25 mouse cellular contexts compared by ENCODE assay signal in the genomic region with DNA sequence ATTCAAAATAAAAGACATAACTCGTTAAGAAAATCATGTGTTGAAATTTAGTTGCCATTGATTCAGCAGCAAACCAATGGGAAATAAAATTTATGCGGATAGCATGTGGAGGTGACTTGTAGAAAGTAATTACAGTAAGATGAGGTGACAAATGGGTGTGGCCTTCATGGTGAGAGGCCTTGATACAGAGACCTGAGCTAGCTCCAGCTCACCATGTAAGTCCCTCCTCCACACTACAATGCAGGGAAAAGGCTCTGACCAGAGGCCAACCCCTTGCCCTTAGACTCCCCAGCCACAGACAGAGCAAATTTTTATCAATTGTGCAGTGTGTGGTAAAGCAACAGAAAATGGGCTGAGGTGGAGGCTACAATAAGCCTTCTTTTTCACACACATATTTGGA. TPM values are rescaled to one million over a fixed set of nuclear protein-coding genes. Genes with fewer than 3 reads are reported as not detected.
A peak's percentile ranks its signal among the peaks of the same experiment; 100 is the strongest.
DNase-seq lines count a peak whose midpoint lies in the region; ATAC-seq and TF ChIP-seq lines count a peak whose summit lies in the region.
"Had no signal": no experiment of that assay in that cellular context is flagged by ENCODE, and none has a peak within 500 bp of the region (broad histone marks: within the 10 kb centered on the region; RNA-seq: fewer than 3 reads in every experiment).

No protein-coding gene starts in this region.

- H3K27me3 ChIP-seq in liver, postnatal 0 days (ENCODE audit: insufficient read depth, low read length): no peaks in the 10 kb centered on the region
- no peaks in the 10 kb centered on the region for H3K27me3 ChIP-seq in liver, embryonic 11.5 days (replicated peaks; ENCODE audit: control insufficient read depth, insufficient read depth, low read length)
- no peaks in the 10 kb centered on the region; the same call in 1 of the 2 replicates for H3K27me3 ChIP-seq in liver, embryonic 14.5 days (ENCODE audit: control insufficient read depth, insufficient read depth, low read length)
- no peaks in the 10 kb centered on the region for H3K27me3 ChIP-seq in midbrain, embryonic 15.5 days (replicated peaks)
- H3K27me3 ChIP-seq: embryonic facial prominence, embryonic 13.5 days; forebrain, embryonic 15.5 days; hindbrain, embryonic 12.5 days; hindbrain, embryonic 15.5 days had no signal

- no peak for TF ChIP-seq EP300 in liver, postnatal 0 days (IDR thresholded peaks at IDR 0.05; ENCODE audit: low read depth)
- TF ChIP-seq EP300 in liver, embryonic 14.5 days (IDR thresholded peaks at IDR 0.05; ENCODE audit: low read depth): no peak

- H3K4me2 ChIP-seq in liver, postnatal 0 days (ENCODE audit: low read depth, low read length): no peak overlapping the region
- H3K4me2 ChIP-seq in liver, embryonic 11.5 days: no peak overlapping the region
- peak overlapping the region; percentile 29 for H3K4me2 ChIP-seq in liver, embryonic 14.5 days (ENCODE audit: low read depth)
- H3K4me2 ChIP-seq in midbrain, embryonic 15.5 days: no peak overlapping the region
- H3K4me2 ChIP-seq: embryonic facial prominence, embryonic 13.5 days; forebrain, embryonic 12.5 days; forebrain, embryonic 15.5 days; heart, embryonic 11.5 days; hindbrain, embryonic 12.5 days; hindbrain, embryonic 15.5 days had no signal

- 0 out of 2 replicates have a peak, but pooled peaks cover 2% of the 10 kb centered on the region for H3K4me1 ChIP-seq in liver, postnatal 0 days (ENCODE audit: insufficient read depth)
- H3K4me1 ChIP-seq in liver, embryonic 11.5 days (replicated peaks; ENCODE audit: control insufficient read depth, insufficient read depth, low read length): peaks cover 12% of the 10 kb centered on the region
- peaks cover 36 to 43% of the 10 kb centered on the region in 2 experiments for H3K4me1 ChIP-seq in liver, embryonic 14.5 days (replicated peaks; ENCODE audit: control insufficient read depth in 2 of 2, insufficient read depth in 2 of 2, low read length in 1 of 2)
- H3K4me1 ChIP-seq in midbrain, embryonic 15.5 days: peaks cover 11% of the 10 kb centered on the region
- H3K4me1 ChIP-seq: embryonic facial prominence, embryonic 13.5 days; forebrain, embryonic 12.5 days; hindbrain, embryonic 12.5 days; hindbrain, embryonic 15.5 days had no signal

- H3K27ac ChIP-seq in liver, postnatal 0 days (ENCODE audit: low read depth): no peak overlapping the region
- H3K27ac ChIP-seq in liver, embryonic 11.5 days (ENCODE audit: low read depth, low read length): no peak overlapping the region
- peak overlapping the region; percentile 13; the same call in 1 of the 2 replicates for H3K27ac ChIP-seq in liver, embryonic 14.5 days
- H3K27ac ChIP-seq in midbrain, embryonic 15.5 days: no peak overlapping the region
- H3K27ac ChIP-seq: embryonic facial prominence, embryonic 10.5 days; embryonic facial prominence, embryonic 13.5 days; forebrain, embryonic 12.5 days; forebrain, embryonic 15.5 days; heart, adult 2 months; hindbrain, embryonic 12.5 days; hindbrain, embryonic 15.5 days had no signal

- H3K36me3 ChIP-seq in liver, postnatal 0 days (replicated peaks; ENCODE audit: insufficient read depth, low read length): no peaks in the 10 kb centered on the region
- H3K36me3 ChIP-seq in liver, embryonic 11.5 days (ENCODE audit: control insufficient read depth, insufficient read depth, low read length): no peaks in the 10 kb centered on the region
- no peaks in the 10 kb centered on the region for H3K36me3 ChIP-seq in liver, embryonic 14.5 days (replicated peaks; ENCODE audit: control insufficient read depth, insufficient read depth, low read depth)
- no peaks in the 10 kb centered on the region for H3K36me3 ChIP-seq in midbrain, embryonic 15.5 days (replicated peaks)
- H3K36me3 ChIP-seq: embryonic facial prominence, embryonic 10.5 days; embryonic facial prominence, embryonic 13.5 days; forebrain, embryonic 12.5 days; forebrain, embryonic 15.5 days; hindbrain, embryonic 12.5 days; hindbrain, embryonic 15.5 days had no signal

- 80% methylated on average over 2 of the region's 2 CpGs for WGBS in liver, postnatal 0 days (ENCODE audit: insufficient replicate concordance)
- WGBS in liver, embryonic 11.5 days: 87% methylated on average over 2 of the region's 2 CpGs
- WGBS in liver, embryonic 14.5 days (ENCODE audit: insufficient replicate concordance): 62% methylated on average over 2 of the region's 2 CpGs
- 94% methylated on average over 2 of the region's 2 CpGs for WGBS in midbrain, embryonic 15.5 days

- H3K9me3 ChIP-seq in liver, postnatal 0 days (ENCODE audit: low read length): no peaks in the 10 kb centered on the region
- H3K9me3 ChIP-seq in liver, embryonic 11.5 days (ENCODE audit: control insufficient read depth, low read length): no peaks in the 10 kb centered on the region
- H3K9me3 ChIP-seq in liver, embryonic 14.5 days (ENCODE audit: control insufficient read depth, low read length): no peaks in the 10 kb centered on the region
- H3K9me3 ChIP-seq in midbrain, embryonic 15.5 days: no peaks in the 10 kb centered on the region
- H3K9me3 ChIP-seq: embryonic facial prominence, embryonic 10.5 days; embryonic facial prominence, embryonic 13.5 days; forebrain, embryonic 12.5 days; forebrain, embryonic 15.5 days; hindbrain, embryonic 12.5 days; hindbrain, embryonic 15.5 days had no signal

- TF ChIP-seq CTCF in liver, postnatal 0 days (IDR thresholded peaks at IDR 0.05; ENCODE audit: low read depth): no peak
- TF ChIP-seq CTCF in liver, embryonic 14.5 days (IDR thresholded peaks at IDR 0.05; ENCODE audit: low read depth): no peak

- DNase-seq in liver: peak; percentile 45
- no peak for DNase-seq in liver, postnatal 0 days
- no peak for DNase-seq in liver, embryonic 11.5 days (ENCODE audit: low spot score)
- peak in 2 of 3 experiments; percentile 18 to 23 for DNase-seq in liver, embryonic 14.5 days (ENCODE audit: low read depth in 3 of 3, low spot score in 3 of 3)
- DNase-seq in adrenal gland, postnatal 25 days: no peak
- no peak for DNase-seq in right cerebral cortex, postnatal 4 days
- DNase-seq: adrenal gland, adult 8-10 months; adrenal gland, postnatal 36 days; cerebellum, adult 11-12 months; cerebellum, adult 8-10 months; cerebellum, postnatal 10 days; cerebellum, postnatal 36 days; embryo, embryonic 11 days; gastrocnemius, postnatal 36 days; heart, adult 2 months had no signal

- H3K9ac ChIP-seq in liver, postnatal 0 days (replicated peaks): no peak overlapping the region
- H3K9ac ChIP-seq in liver, embryonic 11.5 days (ENCODE audit: low read depth, low read length): no peak overlapping the region
- 0 out of 2 replicates have a peak overlapping the region, but pooled peaks have one; percentile 27 for H3K9ac ChIP-seq in liver, embryonic 14.5 days (replicated peaks)
- H3K9ac ChIP-seq in midbrain, embryonic 15.5 days: no peak overlapping the region
- H3K9ac ChIP-seq: embryonic facial prominence, embryonic 13.5 days; forebrain, embryonic 12.5 days; forebrain, embryonic 15.5 days; hindbrain, embryonic 12.5 days; hindbrain, embryonic 15.5 days had no signal

- no peak overlapping the region for H3K4me3 ChIP-seq in liver, postnatal 0 days (ENCODE audit: low read depth, low read length)
- no peak overlapping the region for H3K4me3 ChIP-seq in liver, embryonic 11.5 days (ENCODE audit: low read depth, low read length)
- H3K4me3 ChIP-seq in liver, embryonic 14.5 days (ENCODE audit: insufficient read depth in 1 of 2, low read depth in 2 of 2, low read length in 2 of 2): no peak overlapping the region
- no peak overlapping the region for H3K4me3 ChIP-seq in midbrain, embryonic 15.5 days
- H3K4me3 ChIP-seq: embryonic facial prominence, embryonic 10.5 days; embryonic facial prominence, embryonic 13.5 days; erythroblast, embryonic 14.5 days; forebrain, embryonic 12.5 days; forebrain, embryonic 15.5 days; heart, adult 2 months; hindbrain, embryonic 12.5 days; hindbrain, embryonic 15.5 days had no signal

- ATAC-seq in liver, postnatal 0 days: no peak
- ATAC-seq in liver, embryonic 11.5 days (replicated peaks; ENCODE audit: low FRiP score): 0 out of 2 replicates have a peak, but pooled peaks have one; percentile 45
- ATAC-seq in liver, embryonic 14.5 days (ENCODE audit: insufficient read depth): peak; percentile 34
- ATAC-seq in midbrain, embryonic 15.5 days (replicated peaks): no peak
- ATAC-seq: activated CD4-positive, CD25-positive, alpha-beta regulatory T cell, adult 4 months; forebrain, embryonic 15.5 days had no signal

RNA-seq across cellular contexts. Expression of gene Elac2, which starts 49.7 kb away (rescaled TPM):
- polyA plus RNA-seq in liver, postnatal 0 days (2015; fragmentation: Nextera tagmentation; extraction: Ambion mirVana): 8.3 and 9.1 TPM in 2 replicates
- 47.3 and 54.6 TPM in 2 replicates for polyA plus RNA-seq in liver, embryonic 11.5 days (2014; fragmentation: Nextera tagmentation; extraction: Ambion mirVana)
- 8.5 and 12.1 TPM in 2 replicates for polyA plus RNA-seq in liver, embryonic 14.5 days (2012; rRNA removed)
- 13.0 and 14.5 TPM in 2 replicates for polyA plus RNA-seq in liver, embryonic 14.5 days (2014; fragmentation: Nextera tagmentation; extraction: Ambion mirVana)
- total RNA-seq in adrenal gland, postnatal 25 days (2021): 38.1 and 53.4 TPM in 2 replicates
- polyA plus RNA-seq in midbrain, embryonic 15.5 days (2015; fragmentation: Nextera tagmentation; extraction: Ambion mirVana): 31.0 and 31.9 TPM in 2 replicates

Comparison
In these comparisons a context has a peak if more than half of its experiments do, and no peak if none do; other contexts are left out.
1. DNase-seq: peak in liver (single experiment) and liver, embryonic 14.5 days (2 of 3); none in liver, postnatal 0 days (single experiment), liver, embryonic 11.5 days (single experiment), adrenal gland, postnatal 25 days (single experiment) and right cerebral cortex, postnatal 4 days (single experiment).
2. ATAC-seq: peak in liver, embryonic 11.5 days (single experiment) and liver, embryonic 14.5 days (single experiment); none in liver, postnatal 0 days (single experiment) and midbrain, embryonic 15.5 days (single experiment).